Mouse (Mus musculus) activated CD4-positive, CD25-positive, alpha-beta regulatory T cell, adult 4 months (primary cell): ENCODE measurements around the gene Ntn5. TPM values are rescaled to one million over a fixed set of nuclear protein-coding genes. Genes with fewer than 3 reads are reported as not detected.

Experiments used
- ATAC-seq: one replicate; pipeline ENCODE4 v1.8.0; 2017
- polyA plus RNA-seq, 2 experiments: library from polyadenylated mRNA; unstranded; fragments of 100-300 nt; shearing (Covaris generic); gene quantifications; one replicate each; pipeline ENCODE4 v1.2.1; 2017

Ntn5 gene
- polyA plus RNA-seq, 2 experiments from 2014 or later, result not detected

DNA sequence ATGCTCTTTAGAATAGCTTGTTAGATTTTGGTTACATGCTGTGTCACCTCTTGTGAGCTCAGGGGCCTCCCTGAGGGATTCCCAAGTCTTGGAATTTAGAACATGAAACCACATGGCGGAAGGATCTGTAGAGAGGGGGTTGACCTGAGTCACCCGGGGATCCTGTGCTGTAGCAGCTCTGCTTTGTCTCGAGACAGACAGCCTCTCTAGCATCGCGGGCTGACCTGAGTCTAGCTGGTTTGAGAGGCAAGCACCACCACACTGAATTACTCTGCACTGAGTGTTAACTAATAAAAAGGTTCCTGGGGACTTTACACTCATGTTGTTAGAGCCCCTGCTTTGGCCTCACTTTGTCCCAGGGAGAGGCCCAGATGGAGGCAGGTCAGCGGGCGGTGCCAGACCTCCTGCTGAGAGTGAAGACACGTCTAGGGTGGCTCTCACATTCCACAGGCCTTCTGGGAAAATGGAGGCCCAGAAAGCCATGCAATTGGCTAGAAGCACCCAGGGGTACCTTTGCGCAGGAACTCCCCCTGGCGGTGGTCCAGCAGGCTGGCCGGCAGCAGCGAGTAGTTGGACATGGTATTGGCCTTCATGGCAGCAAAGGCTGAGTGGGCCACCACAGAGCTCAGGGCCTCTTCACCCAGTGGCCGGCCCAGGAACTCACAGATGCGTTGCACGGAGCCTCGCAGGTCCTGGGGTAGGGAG is 47.1 kb downstream of the Ntn5 start:
- no peak for ATAC-seq

DNA sequence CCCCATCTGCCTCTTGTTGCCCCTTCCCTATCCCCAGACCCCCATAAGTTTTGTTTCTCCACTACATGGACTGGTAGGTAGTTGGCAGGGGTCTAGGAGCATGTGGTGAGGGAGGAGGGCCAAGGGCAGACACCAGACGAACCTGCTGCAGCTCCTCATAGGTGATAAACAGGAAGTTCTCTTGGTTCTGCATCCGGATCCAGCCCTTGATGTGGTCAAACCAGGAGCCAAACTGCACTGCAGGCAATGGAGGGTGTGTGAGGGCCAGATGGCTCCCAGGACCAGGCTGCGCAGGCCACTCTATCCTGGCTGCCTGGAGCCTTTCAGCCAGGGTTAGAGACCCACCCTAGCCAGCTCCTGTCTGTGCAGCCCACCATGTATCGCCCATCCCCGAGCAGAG is 49.7 kb downstream of the Ntn5 start:
- peak; percentile 98 for ATAC-seq

DNA sequence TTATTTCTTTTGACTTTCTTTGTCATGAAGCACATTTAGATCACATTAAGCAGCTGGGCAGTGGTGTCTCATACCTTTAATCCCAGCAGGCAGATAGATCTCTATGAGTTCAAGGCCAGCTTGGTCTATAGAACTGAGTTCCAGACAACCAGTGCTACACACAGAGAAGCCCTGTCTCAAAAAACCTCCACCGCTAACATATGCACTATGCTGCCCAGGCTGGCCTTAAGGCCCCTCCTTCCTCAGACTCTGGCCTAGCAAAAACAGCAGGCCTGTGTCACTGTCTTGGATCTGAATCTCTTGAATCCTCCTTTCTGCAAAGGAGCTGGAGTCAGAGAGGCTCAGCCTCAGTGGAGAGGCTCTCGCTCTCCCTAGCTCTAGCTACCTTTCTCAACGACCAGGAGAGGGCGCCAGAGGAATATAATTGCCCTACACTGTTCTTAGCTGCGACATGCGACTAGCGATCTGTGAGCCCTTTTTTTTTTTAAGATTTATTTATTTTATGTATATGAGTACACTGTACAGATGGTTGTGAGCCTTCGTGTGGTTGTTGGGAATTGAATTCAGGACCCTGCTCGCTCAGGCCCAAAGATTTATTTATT is 55.4 kb downstream of the Ntn5 start:
- peak; percentile 62 for ATAC-seq

DNA sequence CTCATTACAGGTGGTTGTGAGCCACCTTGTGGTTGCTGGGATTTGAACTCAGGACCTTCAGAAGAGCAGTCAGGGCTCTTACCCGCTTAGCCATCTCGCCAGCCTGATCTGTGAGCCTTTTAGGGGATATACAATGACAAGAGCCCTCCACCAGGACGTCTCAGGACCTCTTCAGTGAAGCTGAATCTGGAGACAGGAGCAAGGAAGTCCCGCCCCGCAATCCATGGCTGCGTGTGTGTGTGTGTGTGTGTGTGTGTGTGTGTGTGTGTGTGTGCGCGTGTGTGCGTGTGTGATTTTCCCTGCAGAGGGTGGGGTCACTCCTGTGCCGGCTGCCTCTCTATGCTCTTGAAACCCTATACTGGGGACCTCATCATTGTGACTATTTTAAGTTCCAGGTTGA is 56.0 kb downstream of the Ntn5 start:
- ATAC-seq, result no peak

DNA sequence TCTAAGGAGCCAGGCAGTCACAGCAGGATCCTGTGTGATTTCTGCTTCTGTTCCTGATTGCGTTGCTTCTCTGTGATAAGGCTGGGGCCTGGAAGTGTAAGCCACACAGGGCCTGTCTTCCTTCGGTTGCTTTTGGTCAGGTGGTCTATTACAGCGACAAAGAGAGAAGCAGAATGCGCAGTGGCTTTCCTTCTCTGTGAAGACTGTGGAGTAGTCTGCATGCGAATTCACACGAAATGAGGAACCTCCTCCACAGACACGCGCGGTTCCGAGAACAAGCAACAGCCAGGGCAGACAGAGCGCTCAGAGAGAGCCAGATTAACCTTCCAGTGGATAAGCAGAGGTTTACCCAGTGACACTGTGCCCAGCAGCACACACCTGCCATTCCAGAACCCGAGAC is 57.5 kb downstream of the Ntn5 start:
- ATAC-seq, result no peak

DNA sequence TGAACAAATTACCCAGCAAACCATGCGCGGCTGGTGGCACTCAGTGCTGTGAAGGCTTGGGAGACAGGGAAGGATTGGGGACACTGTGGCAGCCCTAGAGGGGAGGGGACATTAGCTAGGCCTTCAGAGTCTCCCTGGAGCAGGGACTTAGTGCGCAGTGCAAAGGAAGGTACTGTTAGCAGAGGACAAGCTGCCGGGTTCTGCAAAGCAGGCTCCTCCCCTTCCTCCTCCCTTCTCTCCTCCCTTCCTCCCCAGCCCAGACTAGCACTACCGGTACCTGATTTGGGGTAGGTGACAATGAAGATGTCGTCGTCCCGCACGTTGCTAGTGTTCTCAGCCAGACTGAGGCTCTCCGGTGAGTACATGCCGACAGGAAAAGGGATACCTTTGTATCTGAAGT is 58.0 kb downstream of the Ntn5 start:
- peak; percentile 89 for ATAC-seq

DNA sequence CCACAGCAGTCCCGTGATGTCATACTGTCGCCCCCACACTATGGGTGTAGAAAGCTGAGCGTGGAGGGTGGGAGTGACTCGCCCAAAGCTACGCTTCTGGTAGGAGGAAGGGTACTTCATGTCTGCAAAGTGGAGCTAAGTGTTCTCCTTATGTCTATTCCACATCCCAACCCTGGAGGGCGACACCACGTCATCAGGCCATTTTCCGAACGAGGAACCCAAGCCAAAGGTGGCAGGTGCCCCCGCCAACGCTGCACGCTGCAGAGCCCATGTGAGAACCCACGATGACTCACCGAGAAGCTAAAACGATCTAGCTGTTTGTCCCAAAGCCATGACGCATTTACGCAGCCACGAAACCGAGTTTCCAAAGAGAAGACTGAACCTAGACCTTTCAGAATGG is 58.5 kb downstream of the Ntn5 start:
- ATAC-seq, result peak; percentile 40

Other genes starting within 250 kb of the Ntn5 start
- gene Gys1, start 249.2 kb upstream of the Ntn5 start, polyA plus RNA-seq, result 1 to 10 TPM; 9.3 to 9.8 TPM
- 10 to 100 TPM; 47.4 to 51.2 TPM for gene Ruvbl2, start 245.9 kb upstream of the Ntn5 start, polyA plus RNA-seq
- gene Ftl1, start 224.1 kb upstream of the Ntn5 start, polyA plus RNA-seq, result 1,000 to 10,000 TPM; 1,527 to 1,850 TPM
- gene Bax, start 217.1 kb upstream of the Ntn5 start, polyA plus RNA-seq, result 100 to 1,000 TPM in 1 of 2 experiments, 10 to 100 TPM in 1; 94.5 to 202 TPM
- under 1 TPM in 1 of 2 experiments, not detected in 1; 0.44 TPM for gene Tulp2, start 202.1 kb upstream of the Ntn5 start, polyA plus RNA-seq
- gene Gm45808, start 197.2 kb upstream of the Ntn5 start, polyA plus RNA-seq, result not detected
- 1 to 10 TPM in 1 of 2 experiments, under 1 TPM in 1; 0.61 to 1.3 TPM for gene Dhdh, start 195.2 kb upstream of the Ntn5 start, polyA plus RNA-seq
- 100 to 1,000 TPM; 103 to 130 TPM for gene Nucb1, start 173.6 kb upstream of the Ntn5 start, polyA plus RNA-seq
- gene Ppp1r15a, start 157.8 kb upstream of the Ntn5 start, polyA plus RNA-seq, result 10 to 100 TPM; 27.5 to 33.4 TPM
- gene Plekha4, start 157.7 kb upstream of the Ntn5 start, polyA plus RNA-seq, result under 1 TPM in 1 of 2 experiments, not detected in 1; 0.79 TPM
- not detected for gene Hsd17b14, start 129.1 kb upstream of the Ntn5 start, polyA plus RNA-seq
- gene Bcat2, start 113.9 kb upstream of the Ntn5 start, polyA plus RNA-seq, result 10 to 100 TPM; 40.9 to 56.9 TPM
- gene Fgf21, start 68.5 kb upstream of the Ntn5 start, polyA plus RNA-seq, result not detected
- not detected for gene Fut1, start 66.7 kb upstream of the Ntn5 start, polyA plus RNA-seq
- not detected for gene Izumo1, start 62.2 kb upstream of the Ntn5 start, polyA plus RNA-seq
- under 1 TPM in 1 of 2 experiments, not detected in 1; 0.50 TPM for gene Rasip1, start 56.5 kb upstream of the Ntn5 start, polyA plus RNA-seq
- gene Mamstr, start 44.0 kb upstream of the Ntn5 start, polyA plus RNA-seq, result not detected
- gene Fut2, start 17.6 kb upstream of the Ntn5 start, polyA plus RNA-seq, result not detected
- not detected for gene Sec1, start 10.4 kb downstream of the Ntn5 start, polyA plus RNA-seq
- gene Car11, start 15.8 kb downstream of the Ntn5 start, polyA plus RNA-seq, result under 1 TPM in 1 of 2 experiments, not detected in 1; 0.51 TPM
- 1 to 10 TPM; 5.2 to 8.5 TPM for gene Dbp, start 21.1 kb downstream of the Ntn5 start, polyA plus RNA-seq
- gene Rpl18, start 31.4 kb downstream of the Ntn5 start, polyA plus RNA-seq, result 1,000 to 10,000 TPM; 2,566 to 2,766 TPM
- gene Sphk2, start 34.0 kb downstream of the Ntn5 start, polyA plus RNA-seq, result 10 to 100 TPM; 10.2 to 19.6 TPM
- gene Fam83e, start 37.2 kb downstream of the Ntn5 start, polyA plus RNA-seq, result not detected
- not detected for gene Spaca4, start 41.8 kb downstream of the Ntn5 start, polyA plus RNA-seq
- gene Lmtk3, start 99.7 kb downstream of the Ntn5 start, polyA plus RNA-seq, result not detected
- gene Sult2b1, start 100.6 kb downstream of the Ntn5 start, polyA plus RNA-seq, result 1 to 10 TPM; 2.5 to 6.6 TPM
- gene Cyth2, start 130.6 kb downstream of the Ntn5 start, polyA plus RNA-seq, result 10 to 100 TPM; 13.0 to 14.4 TPM
- not detected for gene Kcnj14, start 140.8 kb downstream of the Ntn5 start, polyA plus RNA-seq
- 10 to 100 TPM; 16.1 to 25.3 TPM for gene Grwd1, start 146.9 kb downstream of the Ntn5 start, polyA plus RNA-seq
- 10 to 100 TPM; 23.4 to 38.5 TPM for gene Kdelr1, start 188.8 kb downstream of the Ntn5 start, polyA plus RNA-seq
- gene Grin2d, start 194.4 kb downstream of the Ntn5 start, polyA plus RNA-seq, result not detected
- not detected for gene Syngr4, start 212.7 kb downstream of the Ntn5 start, polyA plus RNA-seq
- 1 to 10 TPM; 5.8 to 6.2 TPM for gene Tmem143, start 212.9 kb downstream of the Ntn5 start, polyA plus RNA-seq
- 100 to 1,000 TPM; 683 to 699 TPM for gene Emp3, start 237.4 kb downstream of the Ntn5 start, polyA plus RNA-seq
- gene Ccdc114, start 240.1 kb downstream of the Ntn5 start, polyA plus RNA-seq, result 1 to 10 TPM in 1 of 2 experiments, under 1 TPM in 1; 0.96 to 2.2 TPM